Mouse (Mus musculus) cerebellum, adult 2 months (tissue): ENCODE data around the gene Tpra1. TPM values are rescaled to one million over a fixed set of nuclear protein-coding genes. Genes with fewer than 3 reads are reported as not detected.

Source experiments
- DNase-seq, 2 experiments: peaks; one replicate each; pipeline ENCODE4 v3.0.0; 2021
- H3K27ac ChIP-seq: fragments of 200-500 bp; 2 replicates; pipeline ENCODE4 v1.5.1; 2012; ENCODE audit warnings: low read length, control low read depth, inconsistent platforms; ENCODE audit not compliant: insufficient read depth
- H3K27me3 ChIP-seq: fragments of 200-500 bp; 2 replicates; pipeline ENCODE4 v1.6.1; 2012; ENCODE audit warnings: inconsistent platforms, mild to moderate bottlenecking, low read length, moderate library complexity; ENCODE audit not compliant: control insufficient read depth, insufficient read depth
- H3K4me1 ChIP-seq: fragments of 200-500 bp; 2 replicates; pipeline ENCODE4 v1.6.1; 2011; ENCODE audit warnings: low read length; ENCODE audit not compliant: control insufficient read depth, insufficient read depth
- H3K4me3 ChIP-seq: fragments of 200-500 bp; replicated peaks from 2 replicates; pipeline ENCODE3; 2011; ENCODE audit warnings: mild to moderate bottlenecking, low read depth, low read length, control low read depth; ENCODE audit not compliant: insufficient read depth
- CTCF ChIP-seq: fragments of 200-500 bp; IDR thresholded peaks from 2 replicates; pipeline ENCODE4 v1.5.1; 2011; ENCODE audit warnings: low read depth, mild to moderate bottlenecking, control low read depth, low read length, moderate library complexity, borderline replicate concordance; ENCODE audit not compliant: insufficient read depth
- POLR2A ChIP-seq: fragments of 200-500 bp; IDR thresholded peaks from 2 replicates; pipeline ENCODE4 v1.6.1; 2011; ENCODE audit warnings: low read length, control low read depth, borderline replicate concordance; ENCODE audit not compliant: insufficient read depth
- WGBS: fragments of 180-500 bp; shearing (Covaris S2); methylation state at CpG from one replicate; pipeline ENCODE4 v1.1.7; 2018; 5-methylcytosine and 5-hydroxymethylcytosine counted together
- polyA plus RNA-seq: library from polyadenylated mRNA; depleted of rRNA; stranded (reverse); fragments of >200 nt; gene quantifications from 2 replicates; pipeline ENCODE4 v1.2.3, GENCODE M21; 2012

Tpra1 gene
- polyA plus RNA-seq, 1 experiment, result 206 TPM

GRCm38 (mm10) chr6:88937971-88938663 is 36.1 kb downstream of the Tpra1 start:
- peaks cover 52% of the 10 kb centered on the region for H3K4me1 ChIP-seq
- 85% methylated on average over 4 of the region's 4 CpGs for WGBS
- peak in 1 of 2 experiments; percentile 13 for DNase-seq
- TF ChIP-seq CTCF (no peak), POLR2A (no peak)
- no peak overlapping the region for H3K4me3 ChIP-seq
- H3K27ac ChIP-seq, result no peak overlapping the region
- H3K27me3 ChIP-seq, result no peaks in the 10 kb centered on the region

- Histone ChIP-seq H3K27ac (no peak overlapping the region), H3K4me1 (peaks cover 47% of the 10 kb centered on the region), H3K4me3 (no peak overlapping the region), H3K27me3 (no peaks in the 10 kb centered on the region)
- WGBS, result 93% methylated on average over 5 of the region's 5 CpGs
- no peak for DNase-seq
- TF ChIP-seq CTCF (no peak), POLR2A (no peak)
Observed at GRCm38 (mm10) chr6:88938664-88939055, 36.6 kb downstream of the Tpra1 start.

- TF ChIP-seq POLR2A, result no peak
- TF ChIP-seq CTCF, result no peak
- 42% methylated on average over 12 of the region's 12 CpGs for WGBS
- peak in 1 of 2 experiments; percentile 33 for DNase-seq
- Histone ChIP-seq H3K4me1 (peaks cover 38% of the 10 kb centered on the region), H3K4me3 (no peak overlapping the region), H3K27me3 (no peaks in the 10 kb centered on the region), H3K27ac (no peak overlapping the region)
Observed at GRCm38 (mm10) chr6:88939281-88940089, 37.4 kb downstream of the Tpra1 start.

- peaks cover 32% of the 10 kb centered on the region for H3K4me1 ChIP-seq
- WGBS, result 80% methylated on average over 9 of the region's 9 CpGs
- DNase-seq, result peak in 1 of 2 experiments; percentile 8
- no peak overlapping the region for H3K4me3 ChIP-seq
- no peaks in the 10 kb centered on the region for H3K27me3 ChIP-seq
- no peak overlapping the region for H3K27ac ChIP-seq
- TF ChIP-seq POLR2A, result no peak
- TF ChIP-seq CTCF, result no peak
Observed at GRCm38 (mm10) chr6:88940090-88940916, 38.3 kb downstream of the Tpra1 start.

- no peak overlapping the region for H3K27ac ChIP-seq
Observed at GRCm38 (mm10) chr6:88941628-88942027, 39.6 kb downstream of the Tpra1 start.

GRCm38 (mm10) chr6:88942595-88942994 is 40.5 kb downstream of the Tpra1 start:
- Histone ChIP-seq H3K27me3 (no peaks in the 10 kb centered on the region), H3K4me1 (peaks cover 18% of the 10 kb centered on the region), H3K4me3 (no peak overlapping the region), H3K27ac (no peak overlapping the region)
- TF ChIP-seq POLR2A (no peak), CTCF (no peak)
- WGBS, result 65% methylated on average over 8 of the region's 8 CpGs
- DNase-seq, result peak in 1 of 2 experiments; percentile 22

More at GRCm38 (mm10) chr6:88941628-88942027, 39.6 kb downstream of the Tpra1 start:
- WGBS, result 72% methylated on average over 4 of the region's 4 CpGs
- Histone ChIP-seq H3K4me3 (no peak overlapping the region), H3K27me3 (no peaks in the 10 kb centered on the region), H3K4me1 (peaks cover 26% of the 10 kb centered on the region)
- TF ChIP-seq POLR2A (no peak), CTCF (no peak)
- DNase-seq, result peak in 1 of 2 experiments; percentile 8

GRCm38 (mm10) chr6:88943666-88944065 is 41.6 kb downstream of the Tpra1 start:
- TF ChIP-seq POLR2A, result no peak
- TF ChIP-seq CTCF, result no peak
- Histone ChIP-seq H3K4me1 (peaks cover 15% of the 10 kb centered on the region), H3K27me3 (no peaks in the 10 kb centered on the region), H3K27ac (no peak overlapping the region), H3K4me3 (no peak overlapping the region)
- peak in 1 of 2 experiments; percentile 0 for DNase-seq
- WGBS, result 86% methylated on average over 6 of the region's 6 CpGs
